Mouse (Mus musculus) neural tube, embryonic 12.5 days (tissue): ENCODE measurements around the gene Rbms1. TPM values are rescaled to one million over a fixed set of nuclear protein-coding genes. Genes with fewer than 3 reads are reported as not detected.

ENCODE experiments used
- ATAC-seq: fragments of 200-750 bp; cut with Nextera tagmentation; 2 replicates; pipeline ENCODE4 v1.8.0; 2017; ENCODE audit warnings: low read depth, mild to moderate bottlenecking, moderate TSS enrichment, moderate library complexity; ENCODE audit not compliant: low FRiP score
- H3K27ac ChIP-seq: fragments of 300-500 bp; sonication (generic); 2 replicates; pipeline ENCODE4 v1.5.1; 2016
- H3K27me3 ChIP-seq: fragments of 300-500 bp; sonication (generic); replicated peaks from 2 replicates; pipeline ENCODE4 v1.6.1; 2016; ENCODE audit warnings: mild to moderate bottlenecking
- H3K36me3 ChIP-seq: fragments of 300-500 bp; sonication (generic); 2 replicates; pipeline ENCODE4 v1.6.1; 2016; ENCODE audit warnings: mild to moderate bottlenecking
- H3K4me1 ChIP-seq: fragments of 300-500 bp; sonication (generic); 2 replicates; pipeline ENCODE4 v1.6.1; 2016
- H3K4me2 ChIP-seq: fragments of 300-500 bp; sonication (generic); replicated peaks from 2 replicates; pipeline ENCODE4 v1.6.1; 2016; ENCODE audit warnings: mild to moderate bottlenecking
- H3K4me3 ChIP-seq: fragments of 300-500 bp; sonication (generic); 2 replicates; pipeline ENCODE4 v1.5.1; 2016
- H3K9ac ChIP-seq: fragments of 300-500 bp; sonication (generic); 2 replicates; pipeline ENCODE4 v1.6.1; 2016; ENCODE audit warnings: mild to moderate bottlenecking
- H3K9me3 ChIP-seq: fragments of 300-500 bp; sonication (generic); 2 replicates; pipeline ENCODE4 v1.6.1; 2016; ENCODE audit warnings: mild to moderate bottlenecking
- WGBS: fragments of 180-500 bp; shearing (Covaris S2); methylation state at CpG from one replicate; pipeline ENCODE4 v1.1.7; 2016; 5-methylcytosine and 5-hydroxymethylcytosine counted together
- polyA plus RNA-seq: library from polyadenylated mRNA; unstranded; fragments of >200 nt; fragmentation: Nextera tagmentation; extraction: Ambion mirVana; gene quantifications from 2 replicates; pipeline ENCODE4 v1.2.1, GENCODE M21; 2016

Rbms1 gene
- polyA plus RNA-seq, 1 experiment from 2014 or later = 79.3 TPM

- 99% methylated on average over 7 of the region's 7 CpGs for WGBS
- Histone ChIP-seq H3K27me3 (no peaks in the 10 kb centered on the region), H3K4me3 (no peak overlapping the region), H3K4me1 (no peaks in the 10 kb centered on the region), H3K27ac (no peak overlapping the region), H3K9ac (no peak overlapping the region), H3K9me3 (no peaks in the 10 kb centered on the region), H3K36me3 (0 out of 2 replicates have a peak, but pooled peaks cover 4% of the 10 kb centered on the region), H3K4me2 (no peak overlapping the region)
- no peak for ATAC-seq
Measured at GRCm38 (mm10) chr2:60755101-60755500, 207.9 kb downstream of the Rbms1 start.

DNA sequence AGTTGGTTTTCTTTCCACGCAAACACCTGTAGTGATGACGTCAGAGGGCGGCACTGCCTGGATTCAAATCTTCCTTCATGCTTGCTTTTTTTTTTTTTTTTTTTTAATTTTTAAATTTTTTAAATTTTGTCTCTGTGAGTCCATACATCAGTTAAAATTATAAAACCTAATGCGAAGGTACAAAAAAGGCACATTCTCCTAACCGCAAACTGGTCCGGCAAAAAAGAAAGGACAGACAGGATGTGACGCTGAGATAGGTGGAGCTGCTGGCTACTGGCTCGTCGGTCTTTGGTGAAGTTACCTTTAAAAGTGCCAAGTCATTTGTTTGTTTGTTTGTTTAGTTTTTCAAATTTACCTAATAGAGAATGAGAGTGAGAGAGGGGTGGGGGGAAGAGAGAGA, 211.7 kb downstream of the Rbms1 start:
- WGBS = 94% methylated on average over 9 of the region's 9 CpGs
- Histone ChIP-seq H3K9me3 (no peaks in the 10 kb centered on the region), H3K9ac (no peak overlapping the region), H3K36me3 (0 out of 2 replicates have a peak, but pooled peaks cover 4% of the 10 kb centered on the region), H3K4me1 (no peaks in the 10 kb centered on the region), H3K27me3 (no peaks in the 10 kb centered on the region), H3K4me3 (no peak overlapping the region), H3K27ac (no peak overlapping the region), H3K4me2 (no peak overlapping the region)
- ATAC-seq = no peak

GRCm38 (mm10) chr2:60750591-60750990, 212.4 kb downstream of the Rbms1 start:
- Histone ChIP-seq H3K36me3 (0 out of 2 replicates have a peak, but pooled peaks cover 4% of the 10 kb centered on the region), H3K4me2 (no peak overlapping the region)
- 90% methylated on average over 3 of the region's 3 CpGs for WGBS

GRCm38 (mm10) chr2:60748585-60748984, 214.4 kb downstream of the Rbms1 start:
- no peak overlapping the region for H3K27ac ChIP-seq
- ATAC-seq = no peak
- H3K9ac ChIP-seq = no peak overlapping the region
- no peaks in the 10 kb centered on the region for H3K4me1 ChIP-seq
- H3K27me3 ChIP-seq = no peaks in the 10 kb centered on the region
- no peaks in the 10 kb centered on the region for H3K9me3 ChIP-seq
- no peaks in the 10 kb centered on the region for H3K36me3 ChIP-seq
- no peak overlapping the region for H3K4me2 ChIP-seq
- no peak overlapping the region for H3K4me3 ChIP-seq
- 83% methylated on average over 1 of the region's 1 CpGs for WGBS

More at GRCm38 (mm10) chr2:60750591-60750990, 212.4 kb downstream of the Rbms1 start:
- no peaks in the 10 kb centered on the region for H3K4me1 ChIP-seq
- no peak overlapping the region for H3K9ac ChIP-seq
- ATAC-seq = no peak
- H3K9me3 ChIP-seq = no peaks in the 10 kb centered on the region
- H3K4me3 ChIP-seq = no peak overlapping the region
- no peak overlapping the region for H3K27ac ChIP-seq
- H3K27me3 ChIP-seq = no peaks in the 10 kb centered on the region

DNA sequence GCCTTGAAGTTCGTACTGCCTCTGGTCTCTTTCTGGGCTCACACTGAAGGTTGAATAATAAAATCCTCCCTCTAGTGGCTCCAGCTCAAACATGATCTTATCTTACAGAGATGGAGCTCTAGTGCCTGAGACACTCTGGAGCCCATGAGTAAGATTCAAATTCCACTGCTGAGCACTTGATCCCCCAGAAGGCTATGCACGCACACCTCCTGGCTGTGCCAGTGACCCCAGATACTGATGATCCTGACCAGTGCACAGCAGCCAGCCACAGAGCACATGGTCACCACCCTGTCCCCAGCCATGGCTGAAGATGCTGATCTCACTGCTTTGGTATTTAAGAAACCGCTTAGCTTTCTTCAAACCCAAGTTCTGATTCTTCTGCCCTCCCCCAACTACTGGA, 215.4 kb downstream of the Rbms1 start:
- ATAC-seq = no peak
- Histone ChIP-seq H3K4me1 (no peaks in the 10 kb centered on the region), H3K4me2 (no peak overlapping the region), H3K36me3 (no peaks in the 10 kb centered on the region), H3K27ac (no peak overlapping the region), H3K4me3 (no peak overlapping the region), H3K9me3 (no peaks in the 10 kb centered on the region), H3K27me3 (no peaks in the 10 kb centered on the region), H3K9ac (no peak overlapping the region)
- WGBS = 79% methylated on average over 3 of the region's 3 CpGs

GRCm38 (mm10) chr2:60744674-60745073, 218.3 kb downstream of the Rbms1 start:
- H3K4me3 ChIP-seq = no peak overlapping the region
- H3K4me2 ChIP-seq = no peak overlapping the region
- no peak overlapping the region for H3K9ac ChIP-seq
- H3K9me3 ChIP-seq = no peaks in the 10 kb centered on the region
- no peak overlapping the region for H3K27ac ChIP-seq
- WGBS = 69% methylated on average over 3 of the region's 3 CpGs
- H3K27me3 ChIP-seq = no peaks in the 10 kb centered on the region
- ATAC-seq = no peak
- H3K36me3 ChIP-seq = no peaks in the 10 kb centered on the region
- no peaks in the 10 kb centered on the region for H3K4me1 ChIP-seq

- Histone ChIP-seq H3K4me1 (no peaks in the 10 kb centered on the region), H3K9me3 (no peaks in the 10 kb centered on the region), H3K27me3 (no peaks in the 10 kb centered on the region), H3K27ac (no peak overlapping the region), H3K9ac (no peak overlapping the region), H3K4me3 (no peak overlapping the region), H3K36me3 (no peaks in the 10 kb centered on the region), H3K4me2 (no peak overlapping the region)
- ATAC-seq = no peak
- WGBS = 74% methylated on average over 10 of the region's 10 CpGs
Measured at GRCm38 (mm10) chr2:60739389-60740137, 223.4 kb downstream of the Rbms1 start.

- H3K9ac ChIP-seq = no peak overlapping the region
- ATAC-seq = no peak
- H3K4me1 ChIP-seq = peaks cover 5% of the 10 kb centered on the region; the same call in 1 of the 2 replicates
- no peaks in the 10 kb centered on the region for H3K27me3 ChIP-seq
- H3K4me3 ChIP-seq = no peak overlapping the region
- no peaks in the 10 kb centered on the region for H3K36me3 ChIP-seq
- H3K27ac ChIP-seq = no peak overlapping the region
- no peak overlapping the region for H3K4me2 ChIP-seq
- WGBS = 61% methylated on average over 6 of the region's 6 CpGs
- H3K9me3 ChIP-seq = no peaks in the 10 kb centered on the region
Measured at GRCm38 (mm10) chr2:60730929-60731328, 232.1 kb downstream of the Rbms1 start.

- no peak for ATAC-seq
- H3K36me3 ChIP-seq = no peaks in the 10 kb centered on the region
- no peak overlapping the region for H3K9ac ChIP-seq
- no peak overlapping the region for H3K4me2 ChIP-seq
- no peak overlapping the region for H3K4me3 ChIP-seq
- H3K4me1 ChIP-seq = peaks cover 5% of the 10 kb centered on the region; the same call in 1 of the 2 replicates
- 27% methylated on average over 3 of the region's 3 CpGs for WGBS
- no peaks in the 10 kb centered on the region for H3K27me3 ChIP-seq
- H3K27ac ChIP-seq = no peak overlapping the region
- H3K9me3 ChIP-seq = no peaks in the 10 kb centered on the region
Measured at GRCm38 (mm10) chr2:60730024-60730423, 233.0 kb downstream of the Rbms1 start.

GRCm38 (mm10) chr2:60728902-60729585, 233.9 kb downstream of the Rbms1 start:
- Histone ChIP-seq H3K4me3 (no peak overlapping the region), H3K36me3 (no peaks in the 10 kb centered on the region), H3K4me2 (no peak overlapping the region), H3K27ac (no peak overlapping the region), H3K9me3 (no peaks in the 10 kb centered on the region), H3K27me3 (no peaks in the 10 kb centered on the region), H3K4me1 (peaks cover 5% of the 10 kb centered on the region; the same call in 1 of the 2 replicates), H3K9ac (no peak overlapping the region)
- no peak for ATAC-seq
- WGBS = 65% methylated on average over 10 of the region's 10 CpGs

DNA sequence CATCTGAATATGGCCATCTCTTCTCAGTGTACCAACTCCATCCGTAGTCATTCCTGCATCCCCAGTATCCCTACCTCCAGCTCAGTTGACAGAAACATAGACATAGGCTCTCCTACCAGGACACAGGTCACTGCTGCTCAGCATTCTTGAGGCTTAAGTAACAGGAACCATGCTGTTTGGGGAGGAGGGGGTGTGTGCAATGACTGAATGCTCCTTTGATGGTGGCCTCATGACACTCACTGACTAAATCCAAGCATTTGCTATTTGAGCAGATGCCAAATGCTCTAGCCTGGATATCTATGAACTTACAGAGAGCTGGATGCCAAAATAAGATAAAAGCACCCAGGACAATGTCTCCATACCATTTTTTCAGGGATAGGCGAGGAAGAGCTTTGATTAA, 238.3 kb downstream of the Rbms1 start:
- peaks cover 3% of the 10 kb centered on the region; the same call in 1 of the 2 replicates for H3K4me1 ChIP-seq
- H3K4me3 ChIP-seq = no peak overlapping the region
- WGBS = 83% methylated on average over 2 of the region's 2 CpGs
- ATAC-seq = no peak
- H3K36me3 ChIP-seq = no peaks in the 10 kb centered on the region
- no peak overlapping the region for H3K4me2 ChIP-seq
- H3K27me3 ChIP-seq = no peaks in the 10 kb centered on the region
- H3K27ac ChIP-seq = no peak overlapping the region
- H3K9ac ChIP-seq = no peak overlapping the region
- H3K9me3 ChIP-seq = no peaks in the 10 kb centered on the region

DNA sequence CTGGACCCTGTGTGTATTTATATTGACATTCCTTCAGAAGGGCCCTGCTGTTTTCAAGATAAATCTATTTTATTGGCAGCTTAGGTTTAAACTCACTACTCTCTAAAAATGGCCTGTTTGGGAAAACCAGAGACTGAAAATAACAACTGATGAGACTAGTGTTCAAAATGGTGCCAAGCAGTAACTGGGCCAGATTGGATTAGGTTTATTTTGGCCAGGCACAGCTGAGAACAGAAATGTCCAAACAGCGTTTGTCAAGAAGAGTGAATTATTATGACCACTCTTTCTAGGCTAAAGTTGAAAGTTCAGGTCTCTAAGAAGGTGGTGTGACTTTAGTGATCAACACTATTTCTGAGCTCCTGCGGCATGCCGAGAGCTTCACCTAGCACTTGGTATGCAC, 240.0 kb downstream of the Rbms1 start:
- H3K36me3 ChIP-seq = no peaks in the 10 kb centered on the region
- H3K27ac ChIP-seq = no peak overlapping the region
- H3K9ac ChIP-seq = no peak overlapping the region
- H3K4me2 ChIP-seq = no peak overlapping the region
- 88% methylated on average over 3 of the region's 3 CpGs for WGBS
- ATAC-seq = no peak
- H3K27me3 ChIP-seq = no peaks in the 10 kb centered on the region
- no peaks in the 10 kb centered on the region for H3K9me3 ChIP-seq
- no peak overlapping the region for H3K4me3 ChIP-seq
- H3K4me1 ChIP-seq = 0 out of 2 replicates have a peak, but pooled peaks cover 3% of the 10 kb centered on the region
